Mouse (Mus musculus) neural tube, embryonic 13.5 days (tissue): ENCODE results near the gene Ntn4. TPM values are rescaled to one million over a fixed set of nuclear protein-coding genes. Genes with fewer than 3 reads are reported as not detected.

Experiments
- ATAC-seq: fragments of 200-750 bp; cut with Nextera tagmentation; 2 replicates; pipeline ENCODE4 v1.8.0; 2017; ENCODE audit warnings: low read depth, mild to moderate bottlenecking, moderate TSS enrichment, moderate library complexity
- H3K27ac ChIP-seq: fragments of 300-500 bp; sonication (generic); replicated peaks from 2 replicates; pipeline ENCODE4 v1.5.1; 2015; ENCODE audit warnings: moderate library complexity, mild to moderate bottlenecking, inconsistent platforms
- H3K27me3 ChIP-seq: fragments of 300-500 bp; sonication (generic); 2 replicates; pipeline ENCODE4 v1.6.1; 2015; ENCODE audit warnings: mild to moderate bottlenecking, inconsistent platforms
- H3K36me3 ChIP-seq: fragments of 300-500 bp; sonication (generic); 2 replicates; pipeline ENCODE4 v1.6.1; 2015; ENCODE audit warnings: mild to moderate bottlenecking, inconsistent platforms
- H3K4me1 ChIP-seq: fragments of 300-500 bp; sonication (generic); replicated peaks from 2 replicates; pipeline ENCODE4 v1.6.1; 2015; ENCODE audit warnings: inconsistent platforms
- H3K4me2 ChIP-seq: fragments of 300-500 bp; sonication (generic); 2 replicates; pipeline ENCODE4 v1.6.1; 2015; ENCODE audit warnings: inconsistent platforms, mild to moderate bottlenecking, moderate library complexity
- H3K4me3 ChIP-seq: fragments of 300-500 bp; sonication (generic); 2 replicates; pipeline ENCODE4 v1.5.1; 2015; ENCODE audit warnings: mild to moderate bottlenecking, inconsistent platforms
- H3K9ac ChIP-seq: fragments of 300-500 bp; sonication (generic); 2 replicates; pipeline ENCODE4 v1.6.1; 2015; ENCODE audit warnings: moderate library complexity, mild to moderate bottlenecking, inconsistent platforms
- H3K9me3 ChIP-seq: fragments of 300-500 bp; sonication (generic); 2 replicates; pipeline ENCODE4 v1.6.1; 2016; ENCODE audit warnings: inconsistent platforms
- WGBS: fragments of 180-500 bp; shearing (Covaris S2); methylation state at CpG from one replicate; pipeline ENCODE4 v1.1.7; 2015; 5-methylcytosine and 5-hydroxymethylcytosine counted together
- polyA plus RNA-seq: library from polyadenylated mRNA; unstranded; fragments of >200 nt; fragmentation: Nextera tagmentation; extraction: Ambion mirVana; gene quantifications from 2 replicates; pipeline ENCODE4 v1.2.1, GENCODE M21; 2015

Ntn4 gene
- polyA plus RNA-seq, 1 experiment from 2014 or later: 0.93 TPM

- WGBS: 22% methylated on average over 14 of the region's 14 CpGs
- H3K4me1 ChIP-seq: peaks cover 13% of the 10 kb centered on the region
- H3K27ac ChIP-seq: no peak overlapping the region
- H3K4me3 ChIP-seq: no peak overlapping the region
- ATAC-seq: peak; percentile 54; the same call in 1 of the 2 replicates
- no peak overlapping the region for H3K9ac ChIP-seq
- no peaks in the 10 kb centered on the region for H3K9me3 ChIP-seq
- H3K36me3 ChIP-seq: no peaks in the 10 kb centered on the region
- H3K27me3 ChIP-seq: peaks cover 5% of the 10 kb centered on the region; the same call in 1 of the 2 replicates
- no peak overlapping the region for H3K4me2 ChIP-seq
Observed at GRCm38 (mm10) chr10:93751302-93751701, 110.8 kb downstream of the Ntn4 start.

GRCm38 (mm10) chr10:93753711-93754391 is 113.4 kb downstream of the Ntn4 start:
- Histone ChIP-seq H3K9ac (no peak overlapping the region), H3K9me3 (no peaks in the 10 kb centered on the region), H3K36me3 (no peaks in the 10 kb centered on the region), H3K27ac (no peak overlapping the region), H3K4me1 (peaks cover 13% of the 10 kb centered on the region), H3K27me3 (peaks cover 5% of the 10 kb centered on the region; the same call in 1 of the 2 replicates), H3K4me2 (no peak overlapping the region), H3K4me3 (no peak overlapping the region)
- no peak for ATAC-seq
- WGBS: 51% methylated on average over 13 of the region's 13 CpGs

- H3K4me2 ChIP-seq: no peak overlapping the region
- H3K27ac ChIP-seq: no peak overlapping the region
- H3K36me3 ChIP-seq: no peaks in the 10 kb centered on the region
- no peak for ATAC-seq
- no peaks in the 10 kb centered on the region for H3K9me3 ChIP-seq
- peaks cover 5% of the 10 kb centered on the region; the same call in 1 of the 2 replicates for H3K27me3 ChIP-seq
- no peak overlapping the region for H3K4me3 ChIP-seq
- H3K9ac ChIP-seq: no peak overlapping the region
- WGBS: 31% methylated on average over 10 of the region's 10 CpGs
- H3K4me1 ChIP-seq: peaks cover 9% of the 10 kb centered on the region
Observed at GRCm38 (mm10) chr10:93756211-93756610, 115.7 kb downstream of the Ntn4 start.

GRCm38 (mm10) chr10:93759644-93760043 is 119.2 kb downstream of the Ntn4 start:
- Histone ChIP-seq H3K4me1 (no peaks in the 10 kb centered on the region), H3K4me2 (no peak overlapping the region), H3K36me3 (no peaks in the 10 kb centered on the region), H3K27ac (no peak overlapping the region), H3K9ac (no peak overlapping the region), H3K4me3 (no peak overlapping the region), H3K27me3 (peaks cover 7% of the 10 kb centered on the region; the same call in 1 of the 2 replicates), H3K9me3 (no peaks in the 10 kb centered on the region)
- no peak for ATAC-seq
- WGBS: 78% methylated on average over 4 of the region's 4 CpGs

GRCm38 (mm10) chr10:93760429-93760828 is 119.9 kb downstream of the Ntn4 start:
- no peak for ATAC-seq
- WGBS: 76% methylated on average over 5 of the region's 5 CpGs
- Histone ChIP-seq H3K9me3 (no peaks in the 10 kb centered on the region), H3K27ac (no peak overlapping the region), H3K4me2 (no peak overlapping the region), H3K9ac (no peak overlapping the region), H3K4me1 (no peaks in the 10 kb centered on the region), H3K36me3 (no peaks in the 10 kb centered on the region), H3K27me3 (peaks cover 12% of the 10 kb centered on the region), H3K4me3 (no peak overlapping the region)

- no peak for ATAC-seq
- H3K9me3 ChIP-seq: no peaks in the 10 kb centered on the region
- WGBS: 40% methylated on average over 5 of the region's 5 CpGs
- H3K4me3 ChIP-seq: no peak overlapping the region
- no peak overlapping the region for H3K9ac ChIP-seq
- no peak overlapping the region for H3K4me2 ChIP-seq
- no peaks in the 10 kb centered on the region for H3K4me1 ChIP-seq
- H3K36me3 ChIP-seq: no peaks in the 10 kb centered on the region
- H3K27ac ChIP-seq: no peak overlapping the region
- peaks cover 27% of the 10 kb centered on the region for H3K27me3 ChIP-seq
Observed at GRCm38 (mm10) chr10:93763074-93763473, 122.6 kb downstream of the Ntn4 start.

GRCm38 (mm10) chr10:93766221-93766620 is 125.7 kb downstream of the Ntn4 start:
- H3K4me2 ChIP-seq: no peak overlapping the region
- no peak for ATAC-seq
- no peaks in the 10 kb centered on the region for H3K4me1 ChIP-seq
- H3K36me3 ChIP-seq: no peaks in the 10 kb centered on the region
- no peak overlapping the region for H3K27ac ChIP-seq
- H3K4me3 ChIP-seq: no peak overlapping the region
- no peak overlapping the region for H3K9ac ChIP-seq
- no peaks in the 10 kb centered on the region for H3K9me3 ChIP-seq
- WGBS: 92% methylated on average over 5 of the region's 5 CpGs
- H3K27me3 ChIP-seq: peaks cover 45% of the 10 kb centered on the region

- H3K27me3 ChIP-seq: peaks cover 45% of the 10 kb centered on the region
- no peak for ATAC-seq
- H3K4me2 ChIP-seq: no peak overlapping the region
- no peaks in the 10 kb centered on the region; the same call in 1 of the 2 replicates for H3K4me1 ChIP-seq
- no peak overlapping the region for H3K9ac ChIP-seq
- H3K9me3 ChIP-seq: no peaks in the 10 kb centered on the region
- no peak overlapping the region for H3K4me3 ChIP-seq
- H3K36me3 ChIP-seq: no peaks in the 10 kb centered on the region
- no peak overlapping the region for H3K27ac ChIP-seq
- 76% methylated on average over 5 of the region's 5 CpGs for WGBS
Observed at GRCm38 (mm10) chr10:93767245-93767644, 126.8 kb downstream of the Ntn4 start.

GRCm38 (mm10) chr10:93768222-93768621 is 127.7 kb downstream of the Ntn4 start:
- ATAC-seq: no peak
- WGBS: 75% methylated on average over 9 of the region's 9 CpGs
- no peaks in the 10 kb centered on the region for H3K36me3 ChIP-seq

GRCm38 (mm10) chr10:93771931-93772465 is 131.5 kb downstream of the Ntn4 start:
- 12% methylated on average over 9 of the region's 9 CpGs for WGBS
- Histone ChIP-seq H3K4me2 (no peak overlapping the region), H3K36me3 (no peaks in the 10 kb centered on the region), H3K27ac (no peak overlapping the region), H3K4me1 (no peaks in the 10 kb centered on the region; the same call in 1 of the 2 replicates), H3K9ac (no peak overlapping the region), H3K27me3 (peaks cover 44% of the 10 kb centered on the region), H3K4me3 (no peak overlapping the region), H3K9me3 (no peaks in the 10 kb centered on the region)
- peak; percentile 90 for ATAC-seq

More at GRCm38 (mm10) chr10:93768222-93768621, 127.7 kb downstream of the Ntn4 start:
- no peaks in the 10 kb centered on the region for H3K9me3 ChIP-seq
- H3K9ac ChIP-seq: no peak overlapping the region
- no peak overlapping the region for H3K4me3 ChIP-seq
- no peaks in the 10 kb centered on the region; the same call in 1 of the 2 replicates for H3K4me1 ChIP-seq
- H3K4me2 ChIP-seq: no peak overlapping the region
- H3K27me3 ChIP-seq: peaks cover 45% of the 10 kb centered on the region
- H3K27ac ChIP-seq: no peak overlapping the region

GRCm38 (mm10) chr10:93772492-93772891 is 132.0 kb downstream of the Ntn4 start:
- Histone ChIP-seq H3K27ac (no peak overlapping the region), H3K9ac (no peak overlapping the region), H3K27me3 (peaks cover 45% of the 10 kb centered on the region), H3K9me3 (no peaks in the 10 kb centered on the region), H3K4me3 (no peak overlapping the region), H3K4me2 (no peak overlapping the region), H3K4me1 (no peaks in the 10 kb centered on the region; the same call in 1 of the 2 replicates), H3K36me3 (no peaks in the 10 kb centered on the region)
- 76% methylated on average over 3 of the region's 3 CpGs for WGBS
- ATAC-seq: peak; percentile 52; the same call in 1 of the 2 replicates

GRCm38 (mm10) chr10:93776731-93777151 is 136.3 kb downstream of the Ntn4 start:
- no peaks in the 10 kb centered on the region; the same call in 1 of the 2 replicates for H3K4me1 ChIP-seq
- no peak overlapping the region for H3K4me2 ChIP-seq
- peaks cover 27% of the 10 kb centered on the region for H3K27me3 ChIP-seq
- ATAC-seq: no peak
- no peaks in the 10 kb centered on the region for H3K36me3 ChIP-seq
- no peak overlapping the region for H3K4me3 ChIP-seq
- H3K9ac ChIP-seq: no peak overlapping the region
- no peaks in the 10 kb centered on the region for H3K9me3 ChIP-seq
- H3K27ac ChIP-seq: no peak overlapping the region
- 22% methylated on average over 5 of the region's 5 CpGs for WGBS
